In the genomic region with DNA sequence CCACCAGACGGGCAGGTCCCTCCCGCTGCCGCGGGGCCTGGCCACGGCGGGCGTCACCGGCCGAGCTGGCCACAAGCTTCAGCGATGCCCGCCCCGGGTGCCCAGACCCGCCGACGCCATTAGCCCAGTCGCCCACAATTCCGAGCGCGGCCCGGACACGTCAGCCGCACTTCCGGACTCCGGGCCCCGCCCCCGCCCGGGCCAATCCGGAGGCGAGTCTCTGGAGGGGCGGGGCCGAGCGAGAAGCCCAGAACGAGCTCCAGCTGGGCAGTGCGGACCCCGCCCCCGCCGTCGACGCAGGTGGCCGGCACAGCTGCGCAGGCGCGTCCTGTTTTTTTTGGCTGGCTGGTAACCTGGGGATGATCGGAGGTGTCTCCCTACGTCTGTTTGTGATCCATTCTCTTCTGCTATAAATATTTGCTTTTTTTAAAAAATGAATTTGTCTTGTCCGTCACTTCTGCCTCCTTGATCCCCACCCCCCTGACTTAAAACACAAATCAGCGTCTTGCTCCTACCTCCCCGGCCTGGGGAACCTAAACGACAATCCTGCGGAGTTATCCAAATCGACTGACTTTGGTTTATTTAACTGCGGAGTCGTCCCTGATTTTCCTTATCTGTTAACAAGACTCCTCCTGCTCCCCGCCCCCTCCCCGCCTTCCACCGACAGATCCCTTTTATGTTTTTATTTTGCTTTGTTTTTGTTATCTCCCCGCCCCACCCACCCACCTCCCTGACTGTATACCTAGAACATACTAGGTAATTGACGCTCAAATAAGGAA, we compare ENCODE assay signal across 8 mouse cellular contexts. TPM values are rescaled to one million over a fixed set of nuclear protein-coding genes. Genes with fewer than 3 reads are reported as not detected.
DNase-seq lines count a peak whose midpoint lies in the region; ATAC-seq and TF ChIP-seq lines count a peak whose summit lies in the region.

A gene (minus strand): TSS at position 261 of the 779 bp plus-strand sequence.

- no peak for TF ChIP-seq EP300 in ES-Bruce4 (IDR thresholded peaks at IDR 0.05; ENCODE audit: insufficient read depth, low read depth, low read length)

- H3K9ac ChIP-seq in ES-Bruce4 (ENCODE audit: low read depth, poor library complexity, severe bottlenecking): peak within 1 kb of the TSS; percentile 89
- H3K9ac ChIP-seq in forebrain, embryonic 14.5 days (ENCODE audit: low read length): peak within 1 kb of the TSS; percentile 88
- H3K9ac ChIP-seq in neural tube, embryonic 15.5 days (replicated peaks): peak within 1 kb of the TSS; percentile 85

- TF ChIP-seq POLR2A in ES-Bruce4 (IDR thresholded peaks at IDR 0.05; ENCODE audit: insufficient read depth, low read length): peak; percentile 17

- H3K9me3 ChIP-seq in ES-Bruce4 (replicated peaks; ENCODE audit: control insufficient read depth, insufficient read depth, low read length, poor library complexity, severe bottlenecking): no peaks in the 10 kb centered on the region
- no peaks in the 10 kb centered on the region for H3K9me3 ChIP-seq in forebrain, embryonic 14.5 days (replicated peaks; ENCODE audit: control insufficient read depth, low read length)
- H3K9me3 ChIP-seq in neural tube, embryonic 15.5 days (replicated peaks): no peaks in the 10 kb centered on the region

- H3K27me3 ChIP-seq in ES-Bruce4 (ENCODE audit: control insufficient read depth, insufficient read depth, low read length, poor library complexity, severe bottlenecking): no peaks in the 10 kb centered on the region
- no peaks in the 10 kb centered on the region for H3K27me3 ChIP-seq in forebrain, embryonic 14.5 days (replicated peaks; ENCODE audit: control insufficient read depth, insufficient read depth, low read length)
- no peaks in the 10 kb centered on the region for H3K27me3 ChIP-seq in neural tube, embryonic 15.5 days (replicated peaks)

- no peaks in the 10 kb centered on the region for H3K36me3 ChIP-seq in ES-Bruce4 (ENCODE audit: control insufficient read depth, insufficient read depth, low read length, poor library complexity, severe bottlenecking)
- H3K36me3 ChIP-seq in forebrain, embryonic 14.5 days (ENCODE audit: control insufficient read depth, insufficient read depth, low read length): peaks cover 3% of the 10 kb centered on the region; the same call in 1 of the 2 replicates
- peaks cover 13% of the 10 kb centered on the region for H3K36me3 ChIP-seq in neural tube, embryonic 15.5 days

- intact Hi-C loops in heart, postnatal 14 days (cut with DNase I): loop anchor here (5.0 kb wide), 1 partner anchor 269 kb away; no protein-coding TSS in a partner anchor

- peak; percentile 92 for ATAC-seq in cerebellum, adult (ENCODE audit: insufficient number of reproducible peaks, low FRiP score, low TSS enrichment)
- peak; percentile 100 for ATAC-seq in forebrain, embryonic 14.5 days
- ATAC-seq in neural tube, embryonic 15.5 days (ENCODE audit: low FRiP score): peak; percentile 100

- no peak for TF ChIP-seq CTCF in ES-Bruce4 (IDR thresholded peaks at IDR 0.05; ENCODE audit: low read depth, low read length)

- H3K4me1 ChIP-seq in ES-Bruce4 (ENCODE audit: control insufficient read depth, insufficient read depth, low read length): no peaks in the 10 kb centered on the region
- H3K4me1 ChIP-seq in forebrain, embryonic 14.5 days (ENCODE audit: control insufficient read depth, insufficient read depth, low read length): peaks cover 12% of the 10 kb centered on the region
- peaks cover 23% of the 10 kb centered on the region for H3K4me1 ChIP-seq in neural tube, embryonic 15.5 days

- peak within 1 kb of the TSS; percentile 94 for H3K4me3 ChIP-seq in ES-Bruce4 (ENCODE audit: low read depth, low read length)
- H3K4me3 ChIP-seq in forebrain, embryonic 14.5 days (ENCODE audit: low read depth, low read length): peak within 1 kb of the TSS; percentile 89
- peak within 1 kb of the TSS; percentile 94 for H3K4me3 ChIP-seq in neural tube, embryonic 15.5 days (replicated peaks)

- H3K27ac ChIP-seq in ES-Bruce4 (ENCODE audit: insufficient read depth, low read length): peak within 1 kb of the TSS; percentile 39; the same call in 1 of the 2 replicates
- H3K27ac ChIP-seq in forebrain, embryonic 14.5 days (ENCODE audit: low read depth, low read length): peak within 1 kb of the TSS; percentile 63
- H3K27ac ChIP-seq in neural tube, embryonic 15.5 days (replicated peaks): peak within 1 kb of the TSS; percentile 87

- under 1% methylated on average over 54 of the region's 58 CpGs for WGBS in forebrain, embryonic 14.5 days
- under 1% methylated on average over 58 of the region's 58 CpGs for WGBS in neural tube, embryonic 15.5 days

- peak; percentile 98 for DNase-seq in forebrain, embryonic 14.5 days (ENCODE audit: low spot score)
- DNase-seq in heart, postnatal 14 days: peak; percentile 98 to 99
- peak; percentile 97 for DNase-seq in layer of hippocampus, adult 11-12 months (ENCODE audit: low spot score)
- peak; percentile 96 to 97 for DNase-seq in lung, adult 18-20 months
- peak; percentile 95 for DNase-seq in testis, postnatal 14 days (ENCODE audit: low spot score)

- peak within 1 kb of the TSS; percentile 74 for H3K4me2 ChIP-seq in forebrain, embryonic 14.5 days (ENCODE audit: low read length)
- H3K4me2 ChIP-seq in neural tube, embryonic 15.5 days: peak within 1 kb of the TSS; percentile 74

RNA-seq across cellular contexts. Expression of the gene that starts here (rescaled TPM):
- 39.7 and 48.4 TPM in 2 replicates for polyA plus RNA-seq in ES-Bruce4 (2011; ENCODE audit: insufficient read depth, insufficient read length, low read depth, missing spikeins)
- polyA plus RNA-seq in forebrain, embryonic 14.5 days (2014; fragmentation: Nextera tagmentation; extraction: Ambion mirVana): 23.5 and 26.2 TPM in 2 replicates
- 10 to 100 TPM; 51.1 to 51.4 TPM for total RNA-seq in heart, postnatal 14 days (2021)
- 21.0 and 22.8 TPM in 2 replicates for polyA plus RNA-seq in neural tube, embryonic 15.5 days (2015; fragmentation: Nextera tagmentation; extraction: Ambion mirVana)

Comparison
In these comparisons a context has a peak if more than half of its experiments do, and no peak if none do; other contexts are left out.
1. Peak in every context shown above with its lines: DNase-seq, ATAC-seq, H3K4me3 ChIP-seq and H3K27ac ChIP-seq.